Mouse (Mus musculus): ENCODE measurements at regions not wholly inside any gene's neighbourhood (a gene's known extent, or its start where the extent isn't known, plus 50 kb on each side); places are given as distances from the start of the nearest gene placed in this dataset.

- no peak overlapping the region for H3K4me2 ChIP-seq (ENCODE audit: low read depth, low read length)
- no peaks in the 10 kb centered on the region for H3K9me3 ChIP-seq (replicated peaks; ENCODE audit: control insufficient read depth, low read length)
- ATAC-seq (replicated peaks; ENCODE audit: insufficient number of reproducible peaks, low FRiP score, low TSS enrichment, low read depth) (no peak), DNase-seq (ENCODE audit: low spot score) (no peak)
- H3K4me1 ChIP-seq (ENCODE audit: control insufficient read depth, insufficient read depth, low read length) = no peaks in the 10 kb centered on the region
- no peak overlapping the region for H3K4me3 ChIP-seq (ENCODE audit: low read depth, low read length)
- H3K27ac ChIP-seq (replicated peaks; ENCODE audit: low read depth, low read length) = no peak overlapping the region
- H3K36me3 ChIP-seq (replicated peaks; ENCODE audit: control insufficient read depth, insufficient read depth, low read depth, low read length) = no peaks in the 10 kb centered on the region
- no peaks in the 10 kb centered on the region for H3K27me3 ChIP-seq (ENCODE audit: control insufficient read depth, insufficient read depth, low read length)
- no peak overlapping the region for H3K9ac ChIP-seq (replicated peaks; ENCODE audit: low read length)
- 65% methylated on average over 8 of the region's 8 CpGs for WGBS
Measured at GRCm38 (mm10) chr6:101075753-101076516, 242.5 kb downstream of the Ppp4r2 start.

- H3K27ac ChIP-seq (replicated peaks; ENCODE audit: low read depth, low read length) = no peak overlapping the region
- no peak overlapping the region for H3K9ac ChIP-seq (replicated peaks; ENCODE audit: low read length)
- H3K27me3 ChIP-seq (ENCODE audit: control insufficient read depth, insufficient read depth, low read length) = no peaks in the 10 kb centered on the region
- DNase-seq (ENCODE audit: low spot score) (no peak), ATAC-seq (replicated peaks; ENCODE audit: insufficient number of reproducible peaks, low FRiP score, low TSS enrichment, low read depth) (no peak)
- H3K4me1 ChIP-seq (ENCODE audit: control insufficient read depth, insufficient read depth, low read length) = no peaks in the 10 kb centered on the region
- H3K36me3 ChIP-seq (replicated peaks; ENCODE audit: control insufficient read depth, insufficient read depth, low read depth, low read length) = no peaks in the 10 kb centered on the region
- no peak overlapping the region for H3K4me2 ChIP-seq (ENCODE audit: low read depth, low read length)
- H3K9me3 ChIP-seq (replicated peaks; ENCODE audit: control insufficient read depth, low read length) = no peaks in the 10 kb centered on the region
- WGBS = 92% methylated on average over 5 of the region's 5 CpGs
- H3K4me3 ChIP-seq (ENCODE audit: low read depth, low read length) = no peak overlapping the region
Measured at GRCm38 (mm10) chr6:101078294-101078693, 244.9 kb downstream of the Ppp4r2 start.

GRCm38 (mm10) chr6:101083676-101084075, 250.3 kb downstream of the Ppp4r2 start:
- H3K27me3 ChIP-seq (ENCODE audit: control insufficient read depth, insufficient read depth, low read length) = no peaks in the 10 kb centered on the region
- 57% methylated on average over 7 of the region's 7 CpGs for WGBS
- no peak overlapping the region for H3K4me2 ChIP-seq (ENCODE audit: low read depth, low read length)
- H3K9me3 ChIP-seq (replicated peaks; ENCODE audit: control insufficient read depth, low read length) = no peaks in the 10 kb centered on the region
- no peak overlapping the region for H3K27ac ChIP-seq (replicated peaks; ENCODE audit: low read depth, low read length)
- ATAC-seq (replicated peaks; ENCODE audit: insufficient number of reproducible peaks, low FRiP score, low TSS enrichment, low read depth) (no peak), DNase-seq (ENCODE audit: low spot score) (no peak)
- no peaks in the 10 kb centered on the region for H3K36me3 ChIP-seq (replicated peaks; ENCODE audit: control insufficient read depth, insufficient read depth, low read depth, low read length)
- no peaks in the 10 kb centered on the region for H3K4me1 ChIP-seq (ENCODE audit: control insufficient read depth, insufficient read depth, low read length)
- H3K9ac ChIP-seq (replicated peaks; ENCODE audit: low read length) = no peak overlapping the region
- H3K4me3 ChIP-seq (ENCODE audit: low read depth, low read length) = no peak overlapping the region

- Histone ChIP-seq H3K9me3 (replicated peaks; ENCODE audit: control insufficient read depth, low read length) (no peaks in the 10 kb centered on the region), H3K9ac (replicated peaks; ENCODE audit: low read length) (no peak overlapping the region), H3K27me3 (ENCODE audit: control insufficient read depth, insufficient read depth, low read length) (no peaks in the 10 kb centered on the region), H3K4me3 (ENCODE audit: low read depth, low read length) (no peak overlapping the region), H3K27ac (replicated peaks; ENCODE audit: low read depth, low read length) (no peak overlapping the region), H3K4me1 (ENCODE audit: control insufficient read depth, insufficient read depth, low read length) (no peaks in the 10 kb centered on the region), H3K36me3 (replicated peaks; ENCODE audit: control insufficient read depth, insufficient read depth, low read depth, low read length) (no peaks in the 10 kb centered on the region), H3K4me2 (ENCODE audit: low read depth, low read length) (no peak overlapping the region)
- no peak for DNase-seq (ENCODE audit: low spot score)
- WGBS = 40% methylated on average over 10 of the region's 10 CpGs
- ATAC-seq (replicated peaks; ENCODE audit: insufficient number of reproducible peaks, low FRiP score, low TSS enrichment, low read depth) = no peak
Measured at GRCm38 (mm10) chr6:101092179-101092578, 258.8 kb downstream of the Ppp4r2 start.
